Comparison of ENCODE assay signal across 9 mouse cellular contexts in genomic region chr8:19535195-19535829, GRCm38 (mm10). TPM values are rescaled to one million over a fixed set of nuclear protein-coding genes. Genes with fewer than 3 reads are reported as not detected.
DNase-seq lines count a peak whose midpoint lies in the region; ATAC-seq and TF ChIP-seq lines count a peak whose summit lies in the region.
"Had no signal": no experiment of that assay in that cellular context is flagged by ENCODE, and none has a peak within 500 bp of the region (broad histone marks: within the 10 kb centered on the region; RNA-seq: fewer than 3 reads in every experiment).

No protein-coding gene starts in this region.

- WGBS in lung, embryonic 14.5 days, result 6% methylated on average over 66 of the region's 75 CpGs
- 7% methylated on average over 75 of the region's 75 CpGs for WGBS in embryonic facial prominence, embryonic 10.5 days
- WGBS in intestine, embryonic 16.5 days, result 4% methylated on average over 60 of the region's 75 CpGs
- 10% methylated on average over 63 of the region's 75 CpGs for WGBS in neural tube, embryonic 15.5 days

- no peak overlapping the region; the same call in 1 of the 2 replicates for H3K9ac ChIP-seq in lung, embryonic 14.5 days
- H3K9ac ChIP-seq in intestine, embryonic 16.5 days (ENCODE audit: low read depth, low read length), result peak overlapping the region; percentile 54
- H3K9ac ChIP-seq in neural tube, embryonic 15.5 days (replicated peaks), result no peak overlapping the region

- no peaks in the 10 kb centered on the region for H3K4me1 ChIP-seq in lung, embryonic 14.5 days (ENCODE audit: insufficient read depth)
- H3K4me1 ChIP-seq in embryonic facial prominence, embryonic 10.5 days, result no peaks in the 10 kb centered on the region
- no peaks in the 10 kb centered on the region for H3K4me1 ChIP-seq in intestine, embryonic 16.5 days (ENCODE audit: control insufficient read depth, insufficient read depth, low read length)
- no peaks in the 10 kb centered on the region for H3K4me1 ChIP-seq in neural tube, embryonic 15.5 days

- H3K27ac ChIP-seq in lung, embryonic 14.5 days (ENCODE audit: low read depth), result no peak overlapping the region
- no peak overlapping the region; the same call in 1 of the 2 replicates for H3K27ac ChIP-seq in embryonic facial prominence, embryonic 10.5 days (replicated peaks)
- no peak overlapping the region for H3K27ac ChIP-seq in intestine, embryonic 16.5 days (ENCODE audit: low read length)
- no peak overlapping the region for H3K27ac ChIP-seq in neural tube, embryonic 15.5 days (replicated peaks)

- TF ChIP-seq CTCF in lung, embryonic 14.5 days (IDR thresholded peaks at IDR 0.05; ENCODE audit: low read depth), result no peak

- no peaks in the 10 kb centered on the region for H3K36me3 ChIP-seq in lung, embryonic 14.5 days (ENCODE audit: insufficient read depth)
- no peaks in the 10 kb centered on the region for H3K36me3 ChIP-seq in embryonic facial prominence, embryonic 10.5 days (replicated peaks)
- no peaks in the 10 kb centered on the region for H3K36me3 ChIP-seq in intestine, embryonic 16.5 days (ENCODE audit: control insufficient read depth, insufficient read depth, low read length)
- H3K36me3 ChIP-seq in neural tube, embryonic 15.5 days, result no peaks in the 10 kb centered on the region

- H3K4me3 ChIP-seq in lung, embryonic 14.5 days (ENCODE audit: low read depth, low read length), result peak overlapping the region; percentile 30
- H3K4me3 ChIP-seq in embryonic facial prominence, embryonic 10.5 days, result peak overlapping the region; percentile 51
- H3K4me3 ChIP-seq in intestine, embryonic 16.5 days (ENCODE audit: low read length), result peak overlapping the region; percentile 43
- peak overlapping the region; percentile 34 for H3K4me3 ChIP-seq in neural tube, embryonic 15.5 days (replicated peaks)

- H3K9me3 ChIP-seq in lung, embryonic 14.5 days (ENCODE audit: low read depth, low read length), result no peaks in the 10 kb centered on the region
- H3K9me3 ChIP-seq in embryonic facial prominence, embryonic 10.5 days, result peaks cover 51% of the 10 kb centered on the region
- H3K9me3 ChIP-seq in intestine, embryonic 16.5 days (ENCODE audit: control insufficient read depth, low read length), result no peaks in the 10 kb centered on the region
- peaks cover 2% of the 10 kb centered on the region; the same call in 1 of the 2 replicates for H3K9me3 ChIP-seq in neural tube, embryonic 15.5 days (replicated peaks)

- ATAC-seq in lung, embryonic 14.5 days (ENCODE audit: insufficient read depth), result peak; percentile 85
- ATAC-seq in intestine, embryonic 16.5 days, result peak; percentile 74
- ATAC-seq in neural tube, embryonic 15.5 days (ENCODE audit: low FRiP score), result peak; percentile 17; the same call in 1 of the 2 replicates
- no peak for ATAC-seq in CD4-positive, CD25-positive, alpha-beta regulatory T cell, adult 4 months

- DNase-seq in lung, embryonic 14.5 days, result peak; percentile 25
- no peak for DNase-seq in lung, postnatal 25 days (ENCODE audit: low spot score)
- peak; percentile 14 for DNase-seq in embryonic facial prominence, embryonic 10.5 days (ENCODE audit: low spot score)
- DNase-seq in lung, postnatal 4 days, result no peak
- no peak for DNase-seq in gastrocnemius, adult 8-10 months (ENCODE audit: low spot score in 2 of 2)

- H3K4me2 ChIP-seq in lung, embryonic 14.5 days, result peak overlapping the region; percentile 59
- peak overlapping the region; percentile 78 for H3K4me2 ChIP-seq in intestine, embryonic 16.5 days (ENCODE audit: low read depth, low read length)
- peak overlapping the region; percentile 57 for H3K4me2 ChIP-seq in neural tube, embryonic 15.5 days

- peaks cover 16% of the 10 kb centered on the region; the same call in 1 of the 2 replicates for H3K27me3 ChIP-seq in lung, embryonic 14.5 days (ENCODE audit: insufficient read depth, low read length)
- peaks cover 31% of the 10 kb centered on the region for H3K27me3 ChIP-seq in embryonic facial prominence, embryonic 10.5 days (replicated peaks; ENCODE audit: low read depth, poor library complexity, severe bottlenecking)
- peaks cover 8% of the 10 kb centered on the region; the same call in 1 of the 2 replicates for H3K27me3 ChIP-seq in intestine, embryonic 16.5 days (replicated peaks; ENCODE audit: control insufficient read depth, insufficient read depth, low read length)
- peaks cover 15% of the 10 kb centered on the region; the same call in 1 of the 2 replicates for H3K27me3 ChIP-seq in neural tube, embryonic 15.5 days (replicated peaks)

RNA-seq across cellular contexts. Expression of gene Defb7, which starts 40.4 kb away (rescaled TPM):
- not detected in 2 replicates for polyA plus RNA-seq in lung, embryonic 14.5 days (2014; fragmentation: Nextera tagmentation; extraction: Ambion mirVana)
- polyA plus RNA-seq in embryonic facial prominence, embryonic 10.5 days (2016; fragmentation: Nextera tagmentation; extraction: Ambion mirVana), result not detected in 2 replicates
- polyA plus RNA-seq in intestine, embryonic 16.5 days (2015; fragmentation: Nextera tagmentation; extraction: Ambion mirVana), result not detected in 2 replicates
- not detected in 2 replicates for polyA plus RNA-seq in neural tube, embryonic 15.5 days (2015; fragmentation: Nextera tagmentation; extraction: Ambion mirVana)
- not detected for polyA plus RNA-seq in CD4-positive, CD25-positive, alpha-beta regulatory T cell, adult 4 months (2017; shearing (Covaris generic))
- not detected for total RNA-seq in gastrocnemius, adult 8-10 months (2022)
- polyA plus RNA-seq: large intestine, adult 2 months had no signal

Comparison
In these comparisons a context has a peak if more than half of its experiments do, and no peak if none do; other contexts are left out.
1. DNase-seq: peak in lung, embryonic 14.5 days (single experiment) and embryonic facial prominence, embryonic 10.5 days (single experiment); none in lung, postnatal 25 days (single experiment), lung, postnatal 4 days (0 of 2) and gastrocnemius, adult 8-10 months (0 of 2).
2. Peak in every context shown above with its lines, with median percentiles within 50 percentile points of each other: H3K4me2 ChIP-seq and H3K4me3 ChIP-seq.